ENCODE assay signal across 8 mouse cellular contexts in the genomic region with DNA sequence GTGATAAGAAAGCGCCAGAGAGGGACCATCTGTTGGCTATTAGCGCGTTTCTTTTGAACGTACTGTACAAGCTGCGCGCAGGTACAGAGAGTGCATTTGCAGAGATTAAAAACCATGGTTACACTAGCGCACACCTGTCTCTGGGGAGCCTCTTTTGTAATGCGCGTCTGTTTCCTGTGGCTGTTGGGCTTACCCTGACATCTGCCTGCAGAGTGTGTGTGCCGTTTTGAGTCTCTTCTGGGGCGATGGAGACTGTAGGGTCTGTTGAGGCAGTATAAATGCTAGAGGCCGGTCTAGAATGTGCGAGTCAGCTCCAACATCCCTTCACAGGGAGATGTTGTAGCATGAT. TPM values are rescaled to one million over a fixed set of nuclear protein-coding genes. Genes with fewer than 3 reads are reported as not detected.
A peak's percentile ranks its signal among the peaks of the same experiment; 100 is the strongest.
DNase-seq lines count a peak whose midpoint lies in the region; ATAC-seq lines count a peak whose summit lies in the region.

No protein-coding gene starts in this region.

- intact Hi-C loops in gastrocnemius, postnatal 14 days (cut with DNase I; ENCODE audit: low total_unique reads), result no loop called here

- DNase-seq in gastrocnemius, postnatal 25 days, result peak; percentile 36
- DNase-seq in gastrocnemius, postnatal 14 days, result no peak
- DNase-seq in CD4-positive, CD25-positive, alpha-beta regulatory T cell, adult 2 months (ENCODE audit: low read depth, low spot score), result peak; percentile 66
- peak; percentile 23 to 52 for DNase-seq in layer of hippocampus, adult 8-10 months (ENCODE audit: low spot score in 2 of 2)
- DNase-seq in retina, postnatal 7 days (ENCODE audit: low read depth, low spot score), result peak; percentile 36
- no peak for DNase-seq in right cerebral cortex, adult 18-20 months
- no peak for DNase-seq in Muller cell, postnatal 12 days (ENCODE audit: inconsistent ontology term)

- H3K9ac ChIP-seq in forebrain, embryonic 12.5 days, result no peak overlapping the region

- H3K4me2 ChIP-seq in forebrain, embryonic 12.5 days, result no peak overlapping the region

- no peak overlapping the region for H3K4me3 ChIP-seq in forebrain, embryonic 12.5 days (replicated peaks)

- no peaks in the 10 kb centered on the region for H3K9me3 ChIP-seq in forebrain, embryonic 12.5 days

- WGBS in forebrain, embryonic 12.5 days, result 52% methylated on average over 13 of the region's 13 CpGs

- peak overlapping the region; percentile 53; the same call in 1 of the 2 replicates for H3K27ac ChIP-seq in forebrain, embryonic 12.5 days

- no peaks in the 10 kb centered on the region for H3K36me3 ChIP-seq in forebrain, embryonic 12.5 days (replicated peaks)

- peak; percentile 84 for ATAC-seq in forebrain, embryonic 12.5 days (ENCODE audit: low FRiP score)

- peaks cover 9% of the 10 kb centered on the region; the same call in 1 of the 2 replicates for H3K4me1 ChIP-seq in forebrain, embryonic 12.5 days

- no peaks in the 10 kb centered on the region for H3K27me3 ChIP-seq in forebrain, embryonic 12.5 days

RNA-seq across cellular contexts. Expression of gene Mdm1, which starts 19.7 kb away (rescaled TPM):
- total RNA-seq in gastrocnemius, postnatal 25 days (2021), result 1 to 10 TPM; 1.5 to 2.5 TPM
- 1 to 10 TPM; 1.9 to 2.8 TPM for total RNA-seq in gastrocnemius, postnatal 14 days (2021)
- polyA plus RNA-seq in forebrain, embryonic 12.5 days (2016; fragmentation: Nextera tagmentation; extraction: Ambion mirVana), result 62.2 and 63.8 TPM in 2 replicates
- 10 to 100 TPM in 3 of 4 experiments, 1 to 10 TPM in 1; 8.2 to 13.1 (median 10.8) TPM for total RNA-seq in layer of hippocampus, adult 8-10 months (2022)

Comparison
In these comparisons a context has a peak if more than half of its experiments do, and no peak if none do; other contexts are left out.
1. DNase-seq: peak in gastrocnemius, postnatal 25 days (single experiment), CD4-positive, CD25-positive, alpha-beta regulatory T cell, adult 2 months (single experiment), layer of hippocampus, adult 8-10 months (2 of 2) and retina, postnatal 7 days (single experiment); none in gastrocnemius, postnatal 14 days (single experiment), right cerebral cortex, adult 18-20 months (single experiment) and Muller cell, postnatal 12 days (single experiment).